Mouse (Mus musculus) left cerebral cortex, adult 9 months (tissue): ENCODE data around the gene Cecr2.
"Not testable (repeated sequence)": the region's sequence is repeated elsewhere in the genome, so short reads cannot be mapped to it uniquely, and the experiment has no call there.

Source experiments
- DNase-seq, 2 experiments: peaks; one replicate each; pipeline ENCODE4 v3.0.0; 2022; ENCODE audit warnings: low spot score in 2 of 2

The Cecr2 gene

GRCm38 (mm10) chr6:120665816-120666760 lies at the start of gene Cecr2:
TSS of gene Cecr2 (plus strand) at chr6:120666369.
- DNase-seq: peak in 1 of 2 experiments; percentile 51

GRCm38 (mm10) chr6:120617586-120617985 lies 48.6 kb upstream of the Cecr2 start:
- DNase-seq: no peak

DNA sequence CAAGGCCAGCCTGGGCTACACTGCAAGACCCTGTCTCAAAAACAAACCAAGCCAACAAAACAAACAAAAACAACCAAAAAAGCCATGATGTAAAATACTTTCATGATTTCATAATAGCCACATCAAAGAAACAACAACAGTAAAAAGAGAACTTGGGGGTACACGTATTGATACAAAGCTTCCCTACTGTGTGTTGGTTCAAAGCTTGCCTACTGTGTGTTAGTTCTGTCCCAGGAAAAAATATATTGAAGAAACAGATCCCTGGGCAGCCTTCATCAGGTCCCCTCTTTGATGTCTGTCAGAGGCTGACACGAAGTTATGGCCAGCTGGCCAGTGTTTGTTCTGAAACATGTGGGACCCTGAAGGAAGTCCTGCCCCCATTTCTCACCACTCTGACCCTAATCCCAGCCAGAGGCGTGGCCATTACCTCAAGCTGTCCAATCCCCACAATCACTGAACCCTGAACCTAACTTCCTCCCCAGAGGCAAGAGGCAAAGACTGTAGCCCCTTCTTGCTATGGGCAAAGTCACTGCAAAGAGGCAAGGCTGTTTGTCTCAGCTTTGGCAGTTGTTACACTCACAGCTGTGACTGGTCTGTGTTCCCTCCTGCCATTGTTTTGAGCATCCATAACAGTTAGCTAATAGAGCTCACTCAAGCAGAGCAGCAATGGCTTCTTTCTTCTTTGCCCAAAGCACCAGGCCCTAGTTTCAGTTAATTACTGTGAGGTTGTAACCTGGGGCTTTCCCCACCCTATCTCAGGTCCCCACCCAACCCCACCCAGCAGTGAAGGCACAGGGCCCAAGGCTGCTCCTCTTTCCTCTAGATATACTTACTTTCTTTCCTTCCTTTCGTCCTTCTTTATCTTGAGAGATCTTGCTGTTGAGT lies 47.4 kb upstream of the Cecr2 start:
- DNase-seq: no peak

GRCm38 (mm10) chr6:120620193-120620592 lies 46.0 kb upstream of the Cecr2 start:
- DNase-seq: no peak

GRCm38 (mm10) chr6:120625081-120625480 lies 41.1 kb upstream of the Cecr2 start:
- DNase-seq: no peak

DNA sequence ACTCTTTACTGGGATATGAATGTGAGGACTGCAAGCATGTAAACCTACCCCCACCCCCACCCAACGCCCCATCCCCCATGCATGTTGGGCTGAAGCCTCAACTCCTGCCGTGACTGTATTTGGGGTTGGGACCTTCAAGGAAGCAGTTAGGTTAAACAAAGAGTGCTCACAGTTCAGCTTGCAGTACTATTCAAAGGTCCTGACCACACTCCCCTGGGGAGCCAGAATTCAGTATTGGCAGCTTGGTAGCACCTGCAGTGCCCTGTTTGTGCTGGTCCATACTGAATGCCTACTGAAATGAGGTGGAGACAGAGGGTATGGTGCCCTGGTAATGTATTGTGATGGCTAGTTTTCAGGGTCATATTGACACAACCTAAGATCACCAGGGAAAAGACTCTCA lies 39.1 kb upstream of the Cecr2 start:
- no peak for DNase-seq

DNA sequence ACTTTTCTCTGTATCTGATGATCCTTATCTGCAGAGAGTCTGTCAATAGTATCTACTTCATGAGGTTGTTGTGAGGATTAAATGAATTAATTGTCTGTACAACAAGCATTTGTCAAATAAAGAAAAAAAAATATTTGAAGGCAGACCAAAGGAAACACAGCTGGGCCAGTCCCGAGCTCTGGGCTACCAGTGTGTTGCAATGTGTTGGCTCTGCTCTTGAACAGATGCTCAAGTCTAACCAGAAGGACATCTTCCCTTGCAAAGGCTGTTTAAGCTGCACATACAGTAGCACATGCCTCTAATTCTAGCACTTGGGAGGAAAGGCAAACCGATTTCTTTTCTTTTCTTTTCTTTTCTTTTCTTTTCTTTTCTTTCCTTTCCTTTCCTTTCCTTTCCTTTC lies 37.2 kb upstream of the Cecr2 start:
- DNase-seq: no peak

DNA sequence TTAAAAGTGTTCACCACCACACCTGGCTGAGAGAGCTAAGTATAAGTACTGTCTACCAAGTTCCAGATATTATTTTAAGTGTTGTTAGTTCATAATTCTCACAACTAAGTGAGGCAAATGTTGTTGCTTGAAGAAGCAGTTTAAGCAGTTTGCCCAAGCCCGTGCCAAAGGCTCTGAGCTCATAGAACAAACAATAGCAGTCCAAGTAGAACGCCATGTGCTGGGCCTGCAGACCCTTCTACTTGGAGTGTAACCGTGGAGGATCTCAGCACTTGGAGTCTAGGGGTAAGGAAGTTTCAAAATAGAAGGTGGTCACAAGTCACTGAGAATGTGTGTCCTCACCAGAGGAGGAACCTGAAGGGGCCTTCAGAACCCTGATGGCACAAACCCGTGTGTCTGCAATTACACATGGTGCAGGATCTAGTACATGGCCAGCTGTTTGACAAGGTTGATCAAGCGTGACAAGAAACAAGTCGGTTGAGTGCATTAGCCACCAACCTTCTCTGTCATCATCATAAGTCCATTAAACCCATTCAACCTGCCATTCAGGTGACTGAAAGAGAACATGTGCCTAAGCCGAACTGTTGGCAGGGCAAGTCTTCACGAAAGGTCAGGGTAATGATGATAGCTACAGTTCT lies 30.7 kb upstream of the Cecr2 start:
- no peak for DNase-seq

DNA sequence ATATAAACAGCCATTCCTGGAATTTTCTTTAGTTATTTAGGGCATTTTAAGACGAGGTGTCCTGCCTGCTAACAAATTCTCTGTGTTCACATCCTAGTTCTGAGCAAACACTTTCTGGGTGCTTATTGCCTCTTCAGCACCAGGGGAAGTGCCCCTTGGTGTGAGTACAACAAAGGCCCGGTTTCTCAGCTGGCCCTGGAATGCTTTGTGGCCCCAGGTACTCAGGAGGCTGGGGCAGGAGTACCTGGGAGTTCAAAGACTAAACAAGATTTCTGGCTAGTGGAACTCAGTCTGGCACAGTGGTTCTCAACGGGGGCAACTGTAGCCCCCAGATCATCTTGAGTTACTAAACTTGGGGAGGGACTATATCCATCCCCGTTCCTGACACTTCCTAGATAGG lies 26.6 kb upstream of the Cecr2 start:
- no peak for DNase-seq

DNA sequence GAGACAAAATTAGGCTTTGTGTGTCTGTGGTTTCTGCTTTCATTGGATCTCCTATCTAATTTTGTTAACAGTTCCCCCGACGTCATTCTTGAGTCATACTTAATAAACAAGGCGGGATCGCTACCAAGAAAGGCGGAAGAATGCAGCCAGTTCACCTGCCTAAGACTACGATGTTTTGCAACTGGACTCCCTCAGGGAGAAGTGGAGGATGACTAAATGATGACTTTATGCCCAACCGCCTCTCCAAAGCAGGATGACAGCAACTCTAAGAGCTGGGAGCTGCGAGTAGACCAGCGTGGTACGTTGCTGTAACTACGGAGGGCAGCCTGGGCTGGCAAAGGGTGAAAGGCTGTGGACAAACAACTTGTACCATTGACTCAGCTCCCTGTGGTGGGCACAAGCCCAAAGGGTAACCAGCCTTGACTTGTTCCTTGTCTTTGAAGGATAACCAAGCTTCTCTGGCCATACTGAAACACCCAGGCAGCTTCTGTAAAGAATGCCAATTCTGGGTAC lies 24.2 kb upstream of the Cecr2 start:
- no peak for DNase-seq

DNA sequence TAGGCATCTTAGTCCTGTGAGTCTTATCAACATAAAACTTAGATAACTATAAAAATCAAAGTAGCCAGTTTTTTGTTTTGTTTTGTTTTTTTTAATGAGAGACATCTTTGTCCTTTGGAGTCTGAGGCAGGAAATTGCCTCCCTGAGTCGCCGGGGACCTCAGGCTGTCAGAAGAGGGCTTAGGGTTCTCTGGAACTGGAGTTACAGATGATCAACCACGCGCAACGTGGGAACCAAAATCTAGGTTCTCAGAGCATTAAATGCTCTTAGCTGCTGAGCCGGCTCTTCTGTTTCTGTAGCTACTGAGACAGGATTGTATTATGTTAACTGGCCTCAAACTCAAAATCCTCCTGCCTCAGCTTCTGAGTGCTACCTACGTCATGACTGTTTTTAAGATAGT lies 22.4 kb upstream of the Cecr2 start:
- DNase-seq: no peak

DNA sequence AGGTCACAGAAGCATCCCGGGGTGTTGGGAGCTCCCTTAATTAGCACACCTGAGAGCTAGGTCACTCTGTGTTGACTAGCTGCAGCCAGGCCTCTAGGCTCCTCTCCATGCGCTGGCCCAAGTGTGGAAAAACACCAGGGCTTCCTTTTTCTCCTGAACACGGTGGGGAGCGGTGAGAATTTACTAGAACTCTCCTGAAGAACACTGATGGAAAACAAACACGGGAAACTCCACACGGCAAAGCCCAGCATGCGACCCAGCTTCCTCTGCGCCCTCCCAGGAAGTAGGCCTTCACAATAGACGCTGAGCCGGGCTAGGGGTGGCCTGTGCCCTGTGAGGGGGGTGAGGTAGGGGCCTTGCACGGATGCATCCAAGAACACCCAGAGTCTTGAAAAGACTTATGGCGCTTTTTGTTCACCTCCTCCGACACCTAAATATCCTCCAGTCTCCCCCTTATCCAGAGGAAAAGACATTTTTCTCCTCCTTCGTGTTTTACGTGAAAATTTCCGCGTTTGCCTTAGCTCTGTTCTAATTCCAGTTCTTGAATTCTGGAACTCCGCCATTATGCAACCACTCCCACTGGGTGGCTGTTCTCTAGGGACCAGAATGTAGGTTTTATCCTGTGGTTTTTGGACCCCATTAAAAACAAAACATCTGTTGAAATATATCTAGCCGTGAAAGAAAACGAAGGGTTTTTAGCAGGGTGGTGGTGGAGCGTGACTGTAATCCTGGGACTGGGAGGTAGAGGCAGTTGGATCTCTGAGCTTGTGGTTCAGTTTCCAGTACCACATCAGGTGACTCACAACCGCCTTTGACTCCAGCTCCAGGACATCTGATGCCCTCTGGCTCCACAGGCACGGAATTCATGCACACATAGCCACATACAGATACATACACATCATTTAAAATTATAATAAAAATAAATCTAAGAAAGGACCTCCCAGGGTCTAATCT lies 21.5 kb upstream of the Cecr2 start:
- DNase-seq: no peak

DNA sequence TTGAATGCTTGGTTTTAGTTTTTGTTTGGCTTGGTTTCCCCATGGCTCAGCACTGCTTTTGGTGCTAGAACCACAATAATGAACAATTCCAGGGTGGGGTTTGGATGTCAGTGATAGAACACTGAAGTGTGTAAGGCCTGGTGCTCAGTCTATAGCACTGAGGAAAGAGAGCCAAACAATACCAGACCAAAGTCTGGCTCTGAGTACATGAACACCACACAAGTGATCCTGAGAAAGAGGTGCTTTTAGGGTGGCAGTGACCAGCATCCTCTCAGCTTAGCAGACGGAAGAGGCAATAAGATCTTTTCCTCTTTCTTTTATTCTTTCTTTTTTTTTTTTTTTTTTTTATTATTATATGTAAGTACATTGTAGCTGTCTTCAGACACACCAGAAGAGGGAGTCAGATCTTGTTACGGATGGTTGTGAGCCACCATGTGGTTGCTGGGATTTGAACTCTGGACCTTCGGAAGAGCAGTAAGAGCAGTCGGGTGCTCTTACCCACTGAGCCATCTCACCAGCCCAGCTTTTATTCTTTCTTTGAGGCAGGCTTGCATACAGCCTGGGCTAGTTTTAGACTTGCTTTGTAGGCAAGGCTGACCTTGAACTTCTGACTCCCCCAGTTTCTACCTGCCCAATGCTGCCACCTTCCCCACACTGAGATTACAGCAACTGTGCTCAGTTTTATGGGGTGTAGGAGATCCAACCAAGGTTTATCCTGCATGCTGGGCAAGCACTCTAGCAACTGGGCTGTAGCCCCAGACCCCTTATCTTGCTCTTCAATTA lies 18.7 kb upstream of the Cecr2 start:
- DNase-seq: not testable (repeated sequence)

DNA sequence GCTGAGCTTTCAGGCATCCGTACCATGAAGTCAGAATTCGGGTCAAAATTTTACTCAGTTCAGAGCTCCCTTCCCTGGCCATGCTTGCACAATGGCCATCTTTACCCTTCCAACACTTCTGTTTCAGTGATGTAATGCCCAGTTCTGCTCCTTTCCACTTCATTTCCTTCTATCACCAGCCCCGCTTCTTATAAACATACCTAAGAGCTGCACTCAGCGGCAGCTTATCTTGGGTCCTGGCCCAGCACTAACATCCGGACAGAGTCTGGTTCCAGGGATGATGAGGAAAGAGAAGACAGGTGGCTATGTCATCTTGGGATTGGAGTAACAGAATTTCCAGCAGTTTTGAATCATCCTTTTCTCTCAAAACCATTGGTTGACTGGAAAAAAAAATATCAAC lies 18.0 kb upstream of the Cecr2 start:
- DNase-seq: no peak

GRCm38 (mm10) chr6:120652666-120653065 lies 13.5 kb upstream of the Cecr2 start:
- no peak for DNase-seq

GRCm38 (mm10) chr6:120655702-120656101 lies 10.5 kb upstream of the Cecr2 start:
- DNase-seq: no peak

DNA sequence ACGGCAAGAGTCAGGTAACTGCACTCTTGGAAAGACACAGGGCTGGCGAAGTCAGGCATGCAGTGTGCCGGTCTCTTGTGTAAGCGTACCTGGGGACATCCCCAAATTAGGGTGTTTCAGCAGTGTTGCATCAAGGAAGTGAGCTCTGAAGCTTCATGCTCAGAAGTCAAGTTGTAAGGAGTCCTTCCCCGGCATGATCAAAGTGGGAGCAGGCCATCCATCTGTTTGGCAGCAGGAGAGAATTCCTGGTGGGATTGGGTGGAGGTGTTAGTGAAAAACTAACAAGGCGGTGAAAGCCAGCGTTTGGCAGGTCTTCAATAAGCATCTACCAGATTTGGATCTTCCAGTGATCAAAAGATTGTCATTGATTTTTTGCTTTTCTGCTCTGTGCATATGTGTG lies 7.3 kb upstream of the Cecr2 start:
- peak in 1 of 2 experiments; percentile 11 for DNase-seq

DNA sequence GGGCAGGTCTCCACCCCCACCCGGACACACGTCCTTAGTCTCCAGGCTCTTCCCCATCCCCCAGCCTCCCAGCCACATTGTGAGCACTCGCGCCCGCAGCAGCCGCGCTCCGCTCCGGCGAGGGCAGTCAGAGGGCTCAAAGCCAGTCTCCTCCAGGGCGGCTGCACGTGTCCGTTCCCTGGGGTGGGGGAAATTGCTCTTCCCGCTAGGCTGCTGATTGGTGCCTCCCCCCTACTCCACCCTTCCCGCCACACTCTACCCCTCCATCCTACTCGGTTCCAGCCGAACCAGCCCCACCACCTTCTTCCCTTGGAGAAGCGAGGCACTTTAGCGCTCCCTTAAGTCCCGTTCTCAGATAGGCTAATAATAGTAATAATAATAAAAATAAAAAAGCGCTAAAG lies 754 bp upstream of the Cecr2 start:
- peak in 1 of 2 experiments; percentile 20 for DNase-seq

DNA sequence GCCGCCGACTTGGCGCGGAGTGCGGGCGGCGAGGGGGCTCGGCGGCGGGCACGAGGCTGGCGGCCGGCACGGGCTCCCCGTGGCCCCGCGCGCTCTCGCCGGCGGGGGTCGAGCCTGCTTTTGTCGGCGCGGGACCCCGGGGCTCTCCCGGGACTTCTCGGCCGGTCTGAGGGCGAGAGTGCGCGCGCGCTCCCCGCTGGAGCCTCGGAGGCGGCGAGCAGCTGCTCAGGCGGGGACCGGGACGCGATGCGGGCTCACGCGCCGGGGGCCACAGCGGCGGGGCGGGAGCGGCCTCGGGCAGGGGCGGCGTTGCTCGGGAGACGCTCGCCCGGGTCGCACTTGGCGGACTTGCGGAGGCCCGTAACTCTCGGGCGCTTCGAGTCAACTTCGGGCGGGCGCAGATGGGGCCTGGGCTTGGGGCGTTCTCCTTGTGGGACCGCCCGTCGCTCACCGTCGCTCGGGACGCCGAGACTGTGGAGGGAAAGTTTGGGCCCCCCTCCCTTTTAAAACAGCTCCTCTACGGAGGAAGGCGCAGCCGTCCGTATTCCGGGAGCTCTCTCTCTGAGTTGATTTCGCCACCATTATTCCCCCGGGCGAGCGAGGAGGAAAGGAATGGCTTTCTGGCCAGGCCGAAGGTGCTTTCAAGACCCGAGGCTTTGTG lies 722 bp downstream of the Cecr2 start:
- peak in 1 of 2 experiments; percentile 16 for DNase-seq
